Mouse (Mus musculus) MEL (cell line): ENCODE data around the gene Defb36.

Source experiments
- POLR2A ChIP-seq, 2 experiments: IDR thresholded peaks; 2 replicates each; pipeline ENCODE4 v1.6.1; 2011 to 2012; ENCODE audit warnings: low read length in 2 of 2, mild to moderate bottlenecking in 2 of 2, control low read depth in 1 of 2, improper control_type of control experiment in 1 of 2, low read depth in 1 of 2, moderate library complexity in 1 of 2; ENCODE audit not compliant: control insufficient read depth in 1 of 2, insufficient read depth in 1 of 2, poor library complexity in 1 of 2
- ZC3H11A ChIP-seq: IDR thresholded peaks from 2 replicates; pipeline ENCODE4 v1.6.1; 2012; ENCODE audit warnings: low read depth, mild to moderate bottlenecking, inconsistent platforms, low read length, improper control_type of control experiment

GRCm38 (mm10) chr2:152637006-152637322 lies 32.8 kb downstream of the Defb36 start:
- TF ChIP-seq POLR2A (IDR thresholded peaks at IDR 0.05; ENCODE audit: control insufficient read depth in 1 of 2, insufficient read depth in 1 of 2, low read depth in 1 of 2, low read length in 2 of 2, poor library complexity in 1 of 2) (no peak), ZC3H11A (no peak)
